Mouse (Mus musculus) forebrain, embryonic 10.5 days (tissue): ENCODE measurements at regions not wholly inside any gene's neighbourhood (a gene's known extent, or its start where the extent isn't known, plus 50 kb on each side); places are given as distances from the start of the nearest gene placed in this dataset.

Source experiments
- DNase-seq: peaks from one replicate; pipeline ENCODE4 v3.0.0-alpha.2; 2017; ENCODE audit warnings: low spot score; ENCODE audit errors: extremely low spot score
- H3K27ac ChIP-seq: fragments of 300-500 bp; sonication (generic); 2 replicates; pipeline ENCODE4 v1.5.1; 2016; ENCODE audit warnings: mild to moderate bottlenecking
- H3K27me3 ChIP-seq: fragments of 300-500 bp; sonication (generic); 2 replicates; pipeline ENCODE4 v1.6.1; 2016; ENCODE audit warnings: mild to moderate bottlenecking; ENCODE audit not compliant: poor library complexity, severe bottlenecking
- H3K36me3 ChIP-seq: fragments of 300-500 bp; sonication (generic); replicated peaks from 2 replicates; pipeline ENCODE4 v1.6.1; 2016; ENCODE audit warnings: mild to moderate bottlenecking, moderate library complexity
- H3K4me1 ChIP-seq: fragments of 300-500 bp; sonication (generic); 2 replicates; pipeline ENCODE4 v1.6.1; 2016
- H3K4me3 ChIP-seq: fragments of 300-500 bp; sonication (generic); 2 replicates; pipeline ENCODE4 v1.5.1; 2016; ENCODE audit warnings: mild to moderate bottlenecking, moderate library complexity
- H3K9me3 ChIP-seq: fragments of 300-500 bp; sonication (generic); 2 replicates; pipeline ENCODE4 v1.6.1; 2016; ENCODE audit warnings: mild to moderate bottlenecking, moderate library complexity
- WGBS: fragments of 180-500 bp; shearing (Covaris S2); methylation state at CpG from one replicate; pipeline ENCODE4 v1.1.7; 2016; 5-methylcytosine and 5-hydroxymethylcytosine counted together

GRCm38 (mm10) chr12:15741219-15741618, 75.5 kb downstream of the Trib2 start:
- H3K36me3 ChIP-seq = no peaks in the 10 kb centered on the region
- H3K9me3 ChIP-seq = no peaks in the 10 kb centered on the region
- H3K27me3 ChIP-seq = no peaks in the 10 kb centered on the region
- no peak overlapping the region for H3K4me3 ChIP-seq
- H3K27ac ChIP-seq = no peak overlapping the region
- DNase-seq = no peak
- no peaks in the 10 kb centered on the region for H3K4me1 ChIP-seq
- 83% methylated on average over 2 of the region's 2 CpGs for WGBS

DNA sequence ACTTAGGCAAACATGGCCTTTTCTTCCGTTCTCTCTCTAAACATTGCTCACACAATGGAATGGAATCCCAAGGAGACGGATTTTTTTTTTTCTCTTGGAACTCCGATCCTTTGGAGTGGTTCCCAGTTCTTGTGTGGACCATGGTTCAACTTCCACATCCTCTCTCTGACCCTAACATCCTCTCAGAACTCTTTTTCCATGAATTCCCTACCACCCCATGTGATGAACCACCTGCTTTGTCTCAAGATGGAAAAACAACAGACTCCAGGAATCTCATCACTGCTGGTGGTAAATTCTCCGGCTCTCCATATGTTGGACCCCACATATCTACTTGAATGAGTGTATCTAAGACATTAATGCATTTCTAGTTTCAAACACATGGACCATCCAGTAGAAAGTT, 77.7 kb downstream of the Trib2 start:
- H3K27ac ChIP-seq = no peak overlapping the region
- WGBS = 76% methylated on average over 4 of the region's 4 CpGs
- H3K27me3 ChIP-seq = no peaks in the 10 kb centered on the region
- DNase-seq = no peak
- H3K4me1 ChIP-seq = no peaks in the 10 kb centered on the region
- H3K36me3 ChIP-seq = no peaks in the 10 kb centered on the region
- no peak overlapping the region for H3K4me3 ChIP-seq
- no peaks in the 10 kb centered on the region for H3K9me3 ChIP-seq

DNA sequence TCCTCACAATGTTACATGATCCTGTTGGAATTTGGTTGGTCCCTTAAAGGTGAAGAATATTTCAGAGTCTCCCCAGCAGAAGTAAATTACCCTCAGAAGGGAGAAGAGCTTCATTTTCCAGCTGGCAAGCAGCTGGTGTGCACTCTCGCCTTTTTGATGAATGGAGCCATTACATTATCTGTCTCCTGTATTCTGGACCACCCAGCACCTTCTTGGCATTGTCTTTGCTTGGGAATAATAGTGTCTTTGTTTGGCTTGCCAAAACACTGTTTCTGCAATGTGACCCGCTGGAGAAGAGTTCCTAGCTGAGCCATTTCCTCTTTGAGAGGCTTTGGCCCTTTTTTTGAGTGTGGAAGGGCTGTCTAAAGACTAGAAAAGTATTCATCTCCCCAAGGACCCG, 85.5 kb downstream of the Trib2 start:
- Histone ChIP-seq H3K36me3 (no peaks in the 10 kb centered on the region), H3K27me3 (no peaks in the 10 kb centered on the region), H3K4me3 (no peak overlapping the region), H3K4me1 (peaks cover 7% of the 10 kb centered on the region; the same call in 1 of the 2 replicates), H3K9me3 (no peaks in the 10 kb centered on the region), H3K27ac (no peak overlapping the region)
- WGBS = 47% methylated on average over 3 of the region's 3 CpGs
- no peak for DNase-seq

DNA sequence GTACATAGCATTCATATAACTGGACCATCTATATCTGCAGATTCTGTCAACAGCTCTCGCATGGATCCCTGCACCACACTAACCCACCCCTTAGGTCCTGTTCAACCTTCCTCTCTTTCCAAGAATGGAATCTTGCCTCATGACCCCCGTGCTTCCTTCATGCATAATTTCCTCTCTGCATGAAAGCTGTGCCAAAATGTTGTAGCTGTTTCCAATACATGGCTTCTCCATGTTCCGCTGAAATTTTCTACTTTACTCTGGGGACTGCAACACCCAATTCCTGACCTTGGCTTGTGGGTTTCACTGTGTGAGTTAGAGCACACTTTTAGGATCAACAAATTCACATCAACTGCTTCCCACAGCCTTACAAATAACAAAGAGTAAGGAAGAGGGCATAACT, 87.0 kb downstream of the Trib2 start:
- H3K27me3 ChIP-seq = no peaks in the 10 kb centered on the region
- no peaks in the 10 kb centered on the region for H3K9me3 ChIP-seq
- no peak for DNase-seq
- WGBS = 81% methylated on average over 3 of the region's 3 CpGs
- peaks cover 7% of the 10 kb centered on the region; the same call in 1 of the 2 replicates for H3K4me1 ChIP-seq
- H3K27ac ChIP-seq = no peak overlapping the region
- H3K4me3 ChIP-seq = no peak overlapping the region
- no peaks in the 10 kb centered on the region for H3K36me3 ChIP-seq

DNA sequence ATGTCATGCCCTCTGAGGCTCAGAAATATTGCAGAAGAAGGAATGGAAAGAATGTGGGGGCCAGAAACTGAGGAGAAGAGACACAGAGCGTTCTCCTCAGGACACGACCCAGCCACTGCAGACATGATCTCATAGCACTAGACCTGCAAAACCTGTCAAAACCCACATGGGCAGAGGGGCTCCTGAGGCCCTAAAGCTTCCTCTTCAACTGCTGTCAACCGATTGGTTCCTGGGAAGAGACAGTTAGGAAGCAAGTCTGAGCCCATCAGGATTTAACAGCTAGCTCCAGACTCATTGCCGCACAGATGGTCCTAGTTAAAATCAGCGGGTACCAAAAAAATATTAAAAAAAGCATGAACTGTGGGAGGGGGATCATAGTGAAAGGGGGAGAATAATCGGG, 93.2 kb downstream of the Trib2 start:
- DNase-seq = no peak
- 74% methylated on average over 6 of the region's 6 CpGs for WGBS
- Histone ChIP-seq H3K27me3 (no peaks in the 10 kb centered on the region), H3K9me3 (no peaks in the 10 kb centered on the region), H3K4me1 (no peaks in the 10 kb centered on the region), H3K36me3 (no peaks in the 10 kb centered on the region), H3K4me3 (no peak overlapping the region), H3K27ac (no peak overlapping the region)

- H3K4me3 ChIP-seq = no peak overlapping the region
- 86% methylated on average over 2 of the region's 2 CpGs for WGBS
- H3K36me3 ChIP-seq = no peaks in the 10 kb centered on the region
- H3K9me3 ChIP-seq = no peaks in the 10 kb centered on the region
- H3K27ac ChIP-seq = no peak overlapping the region
- no peak for DNase-seq
- H3K4me1 ChIP-seq = no peaks in the 10 kb centered on the region
- H3K27me3 ChIP-seq = no peaks in the 10 kb centered on the region
Measured at GRCm38 (mm10) chr12:15722161-15722560, 94.6 kb downstream of the Trib2 start.

DNA sequence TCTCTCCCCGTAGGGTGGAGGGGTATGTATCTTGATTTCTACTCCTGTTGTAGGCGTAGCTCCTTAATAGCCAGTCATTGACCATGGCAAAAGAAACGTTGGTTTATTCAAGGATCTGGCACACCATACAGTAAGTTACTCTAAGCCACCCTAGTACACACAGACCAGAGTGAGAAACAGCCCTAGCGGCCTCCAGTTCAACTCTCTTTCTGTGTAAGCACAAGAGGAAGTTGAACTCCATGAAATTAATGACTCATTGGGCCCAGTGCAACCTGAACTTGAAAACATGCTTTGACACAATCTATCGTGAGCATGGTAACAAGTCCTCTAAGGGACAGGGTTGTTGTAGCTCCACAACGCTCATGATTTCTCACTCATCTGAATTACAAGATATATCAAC, 96.6 kb downstream of the Trib2 start:
- 86% methylated on average over 6 of the region's 6 CpGs for WGBS
- H3K27ac ChIP-seq = no peak overlapping the region
- no peak overlapping the region for H3K4me3 ChIP-seq
- H3K27me3 ChIP-seq = no peaks in the 10 kb centered on the region
- H3K36me3 ChIP-seq = no peaks in the 10 kb centered on the region
- DNase-seq = no peak
- H3K4me1 ChIP-seq = no peaks in the 10 kb centered on the region
- H3K9me3 ChIP-seq = no peaks in the 10 kb centered on the region

- no peak overlapping the region for H3K4me3 ChIP-seq
- no peaks in the 10 kb centered on the region for H3K9me3 ChIP-seq
- no peaks in the 10 kb centered on the region for H3K36me3 ChIP-seq
- 77% methylated on average over 1 of the region's 1 CpGs for WGBS
- DNase-seq = no peak
- no peaks in the 10 kb centered on the region for H3K27me3 ChIP-seq
- H3K4me1 ChIP-seq = no peaks in the 10 kb centered on the region
- H3K27ac ChIP-seq = no peak overlapping the region
Measured at GRCm38 (mm10) chr12:15718827-15719226, 97.9 kb downstream of the Trib2 start.

DNA sequence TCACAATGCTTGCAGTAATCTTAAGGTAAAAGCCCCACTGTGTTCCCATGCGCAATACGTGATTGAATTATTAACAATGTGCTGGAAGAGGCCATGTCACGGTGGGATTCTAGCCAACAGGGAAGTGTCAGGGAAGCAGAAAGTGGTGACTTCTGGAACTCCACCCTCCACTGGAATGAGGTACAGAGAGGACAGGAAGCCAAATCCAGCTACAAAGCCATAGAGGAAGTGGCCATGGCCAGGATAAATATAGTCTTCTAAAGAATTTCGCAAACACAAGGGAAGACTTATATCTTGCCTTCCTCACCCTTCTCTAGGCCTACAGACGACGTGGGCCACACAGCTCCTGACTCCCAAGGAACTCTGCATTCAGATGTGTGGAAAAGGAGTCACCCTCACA, 98.7 kb downstream of the Trib2 start:
- no peak overlapping the region for H3K27ac ChIP-seq
- WGBS = 92% methylated on average over 6 of the region's 6 CpGs
- H3K4me3 ChIP-seq = no peak overlapping the region
- no peak for DNase-seq
- H3K27me3 ChIP-seq = no peaks in the 10 kb centered on the region
- no peaks in the 10 kb centered on the region for H3K4me1 ChIP-seq
- no peaks in the 10 kb centered on the region for H3K36me3 ChIP-seq
- H3K9me3 ChIP-seq = no peaks in the 10 kb centered on the region

DNA sequence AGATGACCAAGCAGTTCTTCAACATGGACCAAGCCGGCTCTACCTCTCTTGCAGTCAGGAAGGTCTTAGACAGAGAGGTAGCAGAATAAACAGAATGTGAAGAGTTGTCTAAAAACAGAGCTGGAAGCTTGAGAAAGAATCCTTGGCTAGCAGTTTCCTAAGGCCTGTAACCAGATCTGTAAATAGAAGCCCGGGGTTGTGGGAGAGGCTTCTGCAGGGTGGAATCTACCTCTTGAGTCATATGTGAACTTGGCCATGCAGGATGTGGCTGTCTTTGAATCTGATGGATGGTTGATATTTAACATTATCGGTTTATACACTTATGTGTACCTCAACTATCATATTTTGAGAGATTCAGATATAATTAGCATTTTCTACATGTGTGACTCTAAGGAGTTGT, 99.4 kb downstream of the Trib2 start:
- WGBS = 91% methylated on average over 3 of the region's 3 CpGs

GRCm38 (mm10) chr12:15713623-15714022, 103.1 kb downstream of the Trib2 start:
- H3K4me3 ChIP-seq = no peak overlapping the region
- H3K4me1 ChIP-seq = no peaks in the 10 kb centered on the region
- no peaks in the 10 kb centered on the region for H3K9me3 ChIP-seq
- WGBS = 88% methylated on average over 2 of the region's 2 CpGs
- H3K36me3 ChIP-seq = no peaks in the 10 kb centered on the region
- H3K27me3 ChIP-seq = no peaks in the 10 kb centered on the region
- DNase-seq = no peak
- H3K27ac ChIP-seq = no peak overlapping the region

More for the DNA sequence above, 99.4 kb downstream of the Trib2 start:
- no peak overlapping the region for H3K4me3 ChIP-seq
- H3K4me1 ChIP-seq = no peaks in the 10 kb centered on the region
- H3K36me3 ChIP-seq = no peaks in the 10 kb centered on the region
- no peaks in the 10 kb centered on the region for H3K9me3 ChIP-seq
- H3K27me3 ChIP-seq = no peaks in the 10 kb centered on the region
- H3K27ac ChIP-seq = no peak overlapping the region
- no peak for DNase-seq

GRCm38 (mm10) chr12:15707570-15708095, 109.1 kb downstream of the Trib2 start:
- Histone ChIP-seq H3K27ac (no peak overlapping the region), H3K4me1 (no peaks in the 10 kb centered on the region), H3K27me3 (no peaks in the 10 kb centered on the region), H3K36me3 (no peaks in the 10 kb centered on the region), H3K4me3 (no peak overlapping the region), H3K9me3 (no peaks in the 10 kb centered on the region)
- no peak for DNase-seq
- WGBS = 79% methylated on average over 6 of the region's 6 CpGs

DNA sequence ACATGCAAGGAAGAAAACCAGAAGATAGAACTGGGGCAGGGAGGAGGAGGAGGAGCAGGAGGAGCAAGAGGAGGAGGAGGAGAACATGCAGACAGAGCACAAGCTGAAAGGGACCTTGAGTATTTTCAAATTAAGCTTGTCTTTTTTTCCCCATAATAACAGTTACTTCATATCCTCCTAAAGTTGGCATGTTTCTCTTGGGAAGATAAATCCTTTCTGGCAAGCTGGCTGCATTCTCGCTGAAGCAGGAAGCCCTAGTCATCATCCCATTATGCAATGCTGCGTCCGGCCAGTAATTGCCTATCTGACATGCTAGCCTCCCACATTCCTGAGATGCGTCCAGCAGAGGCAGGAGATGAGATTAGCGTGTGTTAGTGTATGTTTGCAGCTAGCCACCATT, 112.3 kb downstream of the Trib2 start:
- Histone ChIP-seq H3K27ac (no peak overlapping the region), H3K4me3 (no peak overlapping the region), H3K27me3 (no peaks in the 10 kb centered on the region), H3K4me1 (no peaks in the 10 kb centered on the region), H3K36me3 (no peaks in the 10 kb centered on the region), H3K9me3 (no peaks in the 10 kb centered on the region)
- DNase-seq = no peak
- WGBS = 70% methylated on average over 5 of the region's 5 CpGs

DNA sequence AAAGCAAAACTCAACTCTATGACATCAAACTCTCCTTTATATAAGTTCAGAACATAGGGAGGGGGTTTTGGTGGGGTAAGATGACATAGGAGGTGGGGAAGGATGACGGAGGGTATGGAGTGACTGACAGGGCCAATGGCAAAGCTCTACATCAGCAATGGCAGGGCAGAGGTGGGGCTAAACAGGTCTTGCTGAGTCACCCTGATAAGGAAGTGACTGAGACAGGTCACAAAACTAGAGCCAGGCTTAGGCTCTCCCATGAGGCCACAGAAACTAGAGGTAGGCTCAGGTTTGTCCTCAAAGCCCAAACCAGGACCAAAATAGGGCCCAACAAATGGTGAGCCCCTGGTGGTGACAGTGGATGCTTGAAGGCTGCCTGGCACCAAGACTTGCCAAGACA, 114.6 kb downstream of the Trib2 start:
- H3K4me3 ChIP-seq = no peak overlapping the region
- no peaks in the 10 kb centered on the region for H3K27me3 ChIP-seq
- no peaks in the 10 kb centered on the region for H3K9me3 ChIP-seq
- H3K27ac ChIP-seq = no peak overlapping the region
- no peak for DNase-seq
- 96% methylated on average over 1 of the region's 1 CpGs for WGBS
- H3K4me1 ChIP-seq = peaks cover 12% of the 10 kb centered on the region; the same call in 1 of the 2 replicates
- H3K36me3 ChIP-seq = no peaks in the 10 kb centered on the region
